Mouse (Mus musculus): ENCODE data around the gene Dnm3. TPM values are rescaled to one million over a fixed set of nuclear protein-coding genes. Genes with fewer than 3 reads are reported as not detected.

Gene Dnm3
- total and polyA plus RNA-seq, 3 experiments = 1.5 to 7.8 (median 5.9) TPM

- intact Hi-C loops (cut with DNase I) = no loop called here
- 85% methylated on average over 8 of the region's 8 CpGs for WGBS
Observed at GRCm38 (mm10) chr1:162092401-162092800, 385.4 kb downstream of the Dnm3 start.

GRCm38 (mm10) chr1:162083886-162084478 lies 393.9 kb downstream of the Dnm3 start:
- WGBS = 45% methylated on average over 9 of the region's 9 CpGs

More at GRCm38 (mm10) chr1:162092401-162092800, 385.4 kb downstream of the Dnm3 start:
- no peak for DNase-seq
- Histone ChIP-seq H3K4me1 (ENCODE audit: control insufficient read depth, insufficient read depth, low read length) (peaks cover 1% of the 10 kb centered on the region; the same call in 1 of the 2 replicates), H3K36me3 (ENCODE audit: control insufficient read depth, insufficient read depth, low read length) (no peaks in the 10 kb centered on the region), H3K27ac (no peak overlapping the region; the same call in 1 of the 2 replicates), H3K79me2 (replicated peaks; ENCODE audit: control insufficient read depth, insufficient read depth, low read length) (no peaks in the 10 kb centered on the region), H3K9ac (ENCODE audit: low read depth, low read length) (no peak overlapping the region), H3K4me3 (no peak overlapping the region), H3K27me3 (ENCODE audit: control insufficient read depth, insufficient read depth, low read length) (no peaks in the 10 kb centered on the region)
- 0 out of 2 replicates have a peak, but pooled peaks have one; percentile 2 for TF ChIP-seq CTCF (IDR thresholded peaks at IDR 0.05)
- no peak for TF ChIP-seq POLR2A (IDR thresholded peaks at IDR 0.05; ENCODE audit: insufficient read depth, low read depth, low read length)

GRCm38 (mm10) chr1:162083354-162083753 lies 394.5 kb downstream of the Dnm3 start:
- Histone ChIP-seq H3K9ac (ENCODE audit: low read depth, low read length) (no peak overlapping the region), H3K27ac (no peak overlapping the region), H3K79me2 (replicated peaks; ENCODE audit: control insufficient read depth, insufficient read depth, low read length) (no peaks in the 10 kb centered on the region), H3K27me3 (ENCODE audit: control insufficient read depth, insufficient read depth, low read length) (no peaks in the 10 kb centered on the region), H3K4me3 (no peak overlapping the region), H3K4me1 (ENCODE audit: control insufficient read depth, insufficient read depth, low read length) (no peaks in the 10 kb centered on the region), H3K36me3 (ENCODE audit: control insufficient read depth, insufficient read depth, low read length) (no peaks in the 10 kb centered on the region)
- intact Hi-C loops (cut with DNase I) = no loop called here
- 74% methylated on average over 2 of the region's 2 CpGs for WGBS
- no peak for DNase-seq
- TF ChIP-seq CTCF (IDR thresholded peaks at IDR 0.05) (no peak), POLR2A (IDR thresholded peaks at IDR 0.05; ENCODE audit: insufficient read depth, low read depth, low read length) (no peak), EP300 (IDR thresholded peaks at IDR 0.05; ENCODE audit: insufficient read depth, low read depth, low read length) (no peak)

More at GRCm38 (mm10) chr1:162083886-162084478, 393.9 kb downstream of the Dnm3 start:
- Histone ChIP-seq H3K4me3 (no peak overlapping the region), H3K27ac (no peak overlapping the region), H3K36me3 (ENCODE audit: control insufficient read depth, insufficient read depth, low read length) (no peaks in the 10 kb centered on the region), H3K79me2 (replicated peaks; ENCODE audit: control insufficient read depth, insufficient read depth, low read length) (no peaks in the 10 kb centered on the region), H3K4me1 (ENCODE audit: control insufficient read depth, insufficient read depth, low read length) (no peaks in the 10 kb centered on the region), H3K9ac (ENCODE audit: low read depth, low read length) (no peak overlapping the region), H3K27me3 (ENCODE audit: control insufficient read depth, insufficient read depth, low read length) (no peaks in the 10 kb centered on the region)
- intact Hi-C loops (cut with DNase I) = no loop called here
- TF ChIP-seq CTCF (IDR thresholded peaks at IDR 0.05) (no peak), POLR2A (IDR thresholded peaks at IDR 0.05; ENCODE audit: insufficient read depth, low read depth, low read length) (no peak), EP300 (IDR thresholded peaks at IDR 0.05; ENCODE audit: insufficient read depth, low read depth, low read length) (no peak)
- DNase-seq = no peak

- no peak for DNase-seq
- H3K36me3 ChIP-seq (ENCODE audit: control insufficient read depth, insufficient read depth, low read length) = no peaks in the 10 kb centered on the region
- H3K79me2 ChIP-seq (replicated peaks; ENCODE audit: control insufficient read depth, insufficient read depth, low read length) = no peaks in the 10 kb centered on the region
- no peaks in the 10 kb centered on the region for H3K4me1 ChIP-seq (ENCODE audit: control insufficient read depth, insufficient read depth, low read length)
- no peak overlapping the region for H3K4me3 ChIP-seq
- intact Hi-C loops (cut with DNase I) = no loop called here
- WGBS = 79% methylated on average over 7 of the region's 7 CpGs
- no peak overlapping the region for H3K9ac ChIP-seq (ENCODE audit: low read depth, low read length)
- H3K27ac ChIP-seq = no peak overlapping the region
- H3K27me3 ChIP-seq (ENCODE audit: control insufficient read depth, insufficient read depth, low read length) = no peaks in the 10 kb centered on the region
- TF ChIP-seq CTCF (IDR thresholded peaks at IDR 0.05) = no peak
- no peak for TF ChIP-seq POLR2A (IDR thresholded peaks at IDR 0.05; ENCODE audit: insufficient read depth, low read depth, low read length)
- TF ChIP-seq EP300 (IDR thresholded peaks at IDR 0.05; ENCODE audit: insufficient read depth, low read depth, low read length) = no peak
Observed at GRCm38 (mm10) chr1:162082711-162083110, 395.1 kb downstream of the Dnm3 start.

- intact Hi-C loops (cut with DNase I) = no loop called here
- Histone ChIP-seq H3K79me2 (replicated peaks; ENCODE audit: control insufficient read depth, insufficient read depth, low read length) (no peaks in the 10 kb centered on the region), H3K4me3 (no peak overlapping the region), H3K36me3 (ENCODE audit: control insufficient read depth, insufficient read depth, low read length) (no peaks in the 10 kb centered on the region), H3K4me1 (ENCODE audit: control insufficient read depth, insufficient read depth, low read length) (no peaks in the 10 kb centered on the region), H3K9ac (ENCODE audit: low read depth, low read length) (no peak overlapping the region), H3K27me3 (ENCODE audit: control insufficient read depth, insufficient read depth, low read length) (no peaks in the 10 kb centered on the region), H3K27ac (no peak overlapping the region)
- no peak for DNase-seq
- TF ChIP-seq CTCF (IDR thresholded peaks at IDR 0.05) = no peak
- TF ChIP-seq POLR2A (IDR thresholded peaks at IDR 0.05; ENCODE audit: insufficient read depth, low read depth, low read length) = no peak
- TF ChIP-seq EP300 (IDR thresholded peaks at IDR 0.05; ENCODE audit: insufficient read depth, low read depth, low read length) = no peak
- 85% methylated on average over 8 of the region's 8 CpGs for WGBS
Observed at GRCm38 (mm10) chr1:162081693-162082372, 396.0 kb downstream of the Dnm3 start.

- WGBS = 91% methylated on average over 7 of the region's 7 CpGs
- Histone ChIP-seq H3K27me3 (ENCODE audit: control insufficient read depth, insufficient read depth, low read length) (no peaks in the 10 kb centered on the region), H3K27ac (no peak overlapping the region), H3K79me2 (replicated peaks; ENCODE audit: control insufficient read depth, insufficient read depth, low read length) (no peaks in the 10 kb centered on the region), H3K4me3 (no peak overlapping the region), H3K4me1 (ENCODE audit: control insufficient read depth, insufficient read depth, low read length) (peaks cover 2% of the 10 kb centered on the region), H3K9ac (ENCODE audit: low read depth, low read length) (no peak overlapping the region), H3K36me3 (ENCODE audit: control insufficient read depth, insufficient read depth, low read length) (no peaks in the 10 kb centered on the region)
- intact Hi-C loops (cut with DNase I) = no loop called here
- no peak for DNase-seq
- TF ChIP-seq EP300 (IDR thresholded peaks at IDR 0.05; ENCODE audit: insufficient read depth, low read depth, low read length) (no peak), POLR2A (IDR thresholded peaks at IDR 0.05; ENCODE audit: insufficient read depth, low read depth, low read length) (no peak), CTCF (IDR thresholded peaks at IDR 0.05) (no peak)
Observed at GRCm38 (mm10) chr1:162079989-162080388, 397.8 kb downstream of the Dnm3 start.

Measured in heart, adult 2 months (tissue).